Mouse (Mus musculus): Measurements from ENCODE around the gene Bahcc1.

The Bahcc1 gene

DNA sequence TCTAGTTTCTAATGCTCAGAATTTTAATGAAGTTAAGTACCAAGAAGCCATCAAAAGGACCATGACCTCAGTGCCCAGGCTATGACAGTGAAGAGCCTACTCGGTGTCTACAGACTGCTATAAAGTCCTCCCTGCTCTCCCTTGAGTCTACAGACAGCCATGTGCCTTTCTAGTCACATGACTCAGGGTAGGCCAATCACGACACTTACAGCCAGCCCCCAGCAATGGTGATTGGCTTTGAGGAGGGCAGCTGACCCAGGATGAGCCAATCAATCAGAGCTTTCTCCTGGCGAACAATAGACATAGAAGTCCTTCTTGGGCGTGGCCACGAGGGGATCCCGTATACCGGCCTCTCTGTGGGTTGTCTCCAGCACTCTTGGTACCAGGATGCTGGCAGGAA is 65.0 kb downstream of the Bahcc1 start:
- no peak for DNase-seq (ENCODE audit: low spot score)

DNA sequence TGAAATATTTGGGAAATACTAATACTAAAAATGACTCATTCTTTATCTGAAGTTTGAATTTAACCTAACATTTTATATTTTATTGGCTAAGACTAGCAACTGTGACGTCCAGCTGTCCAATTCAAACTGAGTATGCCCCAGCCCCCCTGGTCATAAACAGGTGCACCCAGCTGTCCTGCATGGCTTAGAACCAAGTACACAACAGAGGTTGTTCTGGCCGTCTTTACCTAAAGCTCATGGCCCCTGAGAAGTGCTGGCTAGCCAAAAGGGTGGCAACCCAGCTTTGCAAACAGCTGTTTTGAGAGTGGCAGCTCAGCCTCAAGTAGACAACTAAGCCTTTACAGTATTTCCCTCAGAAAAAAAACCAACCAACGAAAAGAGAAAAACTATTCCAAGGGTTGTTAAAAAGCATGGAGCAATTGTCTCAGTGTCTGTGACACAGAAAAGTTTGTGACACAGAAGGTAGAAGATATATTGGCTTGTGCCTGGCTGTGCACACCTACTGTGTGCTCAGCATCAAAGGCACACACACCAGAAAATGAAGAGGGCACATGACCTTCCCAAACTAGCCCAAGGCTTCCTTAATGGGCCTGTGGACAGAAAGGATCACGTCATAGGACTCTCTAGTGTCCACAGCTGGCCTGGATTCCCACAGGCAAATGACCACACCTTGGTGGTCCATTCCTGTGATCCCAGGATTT is 65.8 kb downstream of the Bahcc1 start:
- no peak for DNase-seq (ENCODE audit: low spot score)

DNA sequence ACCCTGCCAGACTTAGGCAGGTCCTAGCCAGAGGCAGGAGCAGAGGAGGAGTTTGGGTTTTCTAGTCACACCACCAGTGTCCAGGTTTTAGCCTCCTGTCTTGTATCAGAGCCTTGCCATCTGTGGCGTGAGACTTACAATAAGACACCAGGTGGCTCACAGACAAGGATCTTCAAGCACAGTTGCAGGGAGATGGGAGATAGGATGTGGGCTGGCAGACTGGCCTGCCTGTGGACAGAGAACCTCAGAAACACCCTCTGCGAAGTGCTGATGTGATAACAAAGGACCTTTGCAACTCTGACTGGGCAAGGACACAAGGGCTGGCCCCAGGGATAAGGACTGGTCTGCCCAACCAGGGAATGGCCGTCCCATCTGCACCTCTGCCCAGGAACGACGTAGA is 66.7 kb downstream of the Bahcc1 start:
- DNase-seq (ENCODE audit: low spot score): no peak

DNA sequence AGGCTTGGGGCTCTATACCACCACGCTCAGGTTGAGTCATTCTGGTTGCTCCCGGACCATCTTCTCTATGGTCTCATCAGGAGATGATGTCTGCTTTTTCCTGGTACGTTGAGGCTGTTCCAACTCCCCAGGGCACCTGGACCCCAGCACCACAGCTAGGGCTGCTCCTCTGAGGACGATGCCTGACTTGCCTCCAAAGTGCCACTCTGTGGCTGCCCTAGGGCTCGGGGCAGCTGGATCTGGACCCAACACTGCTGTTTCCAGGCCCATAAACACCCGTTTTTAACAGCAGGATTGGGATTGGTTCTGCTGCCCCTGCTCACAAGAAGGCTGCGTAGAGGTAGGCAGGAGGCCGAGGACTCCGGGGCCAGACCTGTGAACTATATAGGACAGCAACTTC is 70.4 kb downstream of the Bahcc1 start:
- DNase-seq (ENCODE audit: low spot score): no peak

DNA sequence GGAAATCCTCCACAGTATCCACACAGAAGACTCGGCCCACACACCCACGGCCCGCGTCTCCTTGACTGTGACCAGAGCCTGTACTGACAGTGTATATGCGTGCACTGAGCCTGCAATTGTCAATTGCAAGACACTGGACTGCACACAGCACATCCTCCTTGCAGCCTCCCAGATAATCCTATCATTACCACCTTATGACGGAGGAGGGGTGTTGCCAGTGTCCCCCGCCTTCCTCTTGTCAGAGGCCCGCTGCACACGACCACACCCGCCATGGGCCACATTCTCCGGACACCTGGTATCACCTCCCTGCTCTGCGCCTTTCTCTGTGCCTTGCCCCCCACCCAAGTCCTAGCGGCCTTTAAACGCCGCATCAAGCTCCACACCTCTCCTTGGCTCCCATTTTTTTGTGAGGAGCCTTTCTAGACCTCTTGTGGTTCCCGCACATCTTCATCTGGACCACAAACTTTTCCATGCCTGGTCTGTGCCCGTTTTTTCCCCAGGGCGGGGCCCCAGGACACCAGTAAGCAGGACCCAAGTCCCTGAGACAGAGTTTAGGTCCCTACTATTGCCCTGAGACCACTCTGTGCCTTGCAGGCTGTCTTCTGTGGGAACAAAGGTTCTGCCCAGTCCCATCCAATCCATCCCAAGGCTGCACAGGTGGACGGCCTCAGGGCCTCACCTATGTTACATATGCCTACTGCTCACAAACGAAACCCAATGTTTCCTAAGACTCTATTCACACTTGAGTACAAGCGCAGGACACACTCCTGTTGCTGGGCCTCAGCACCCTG is 71.0 kb downstream of the Bahcc1 start:
- DNase-seq (ENCODE audit: low spot score): no peak

DNA sequence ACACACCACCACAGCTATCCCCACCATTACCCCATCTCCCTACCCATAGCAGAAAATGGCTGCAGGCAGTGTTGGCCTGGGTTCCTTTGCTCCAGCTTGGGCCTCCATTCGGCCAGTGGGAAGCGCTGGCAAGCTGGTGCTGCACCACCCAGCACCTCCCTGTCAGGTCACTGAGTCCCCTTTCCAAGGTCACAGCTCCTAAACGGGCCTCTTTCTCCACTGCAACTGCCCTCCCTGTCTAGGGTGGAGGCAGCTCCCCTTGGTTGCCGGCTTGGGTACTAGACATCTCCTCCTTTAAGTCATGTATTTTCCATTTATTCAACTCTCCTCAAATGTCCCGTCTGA is 71.6 kb downstream of the Bahcc1 start:
- DNase-seq (ENCODE audit: low spot score): no peak

DNA sequence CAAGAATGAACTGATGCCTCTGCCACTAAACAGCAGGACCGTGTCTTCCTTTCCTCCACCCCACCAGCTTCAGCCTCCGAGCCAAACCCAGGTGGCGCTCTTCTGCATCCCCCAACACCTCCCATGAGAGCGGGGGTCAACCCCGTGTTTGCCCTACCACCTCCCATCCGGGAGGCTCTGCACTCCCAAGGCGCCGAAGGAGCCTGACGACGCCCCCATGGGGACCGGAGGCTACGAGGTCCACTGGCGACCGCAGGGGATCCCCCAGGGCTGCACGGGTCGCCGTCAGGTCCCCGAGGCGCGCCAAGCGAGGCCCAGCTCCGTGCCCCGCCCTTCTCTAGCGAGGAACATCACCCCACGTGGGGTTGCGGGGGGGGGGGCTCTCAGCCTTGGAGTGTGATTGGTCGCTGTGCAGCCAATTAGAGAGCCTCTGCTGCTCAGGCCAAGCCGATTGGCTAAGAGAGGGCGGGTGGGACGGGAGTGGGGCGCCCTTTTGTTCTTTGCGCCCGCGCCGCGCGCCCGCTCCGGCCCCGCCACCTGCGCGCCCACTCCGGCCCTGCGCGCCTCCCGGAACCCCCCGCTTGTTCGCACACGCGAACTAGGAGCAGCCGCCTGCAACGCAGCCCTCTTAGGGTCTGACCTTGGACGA is 72.3 kb downstream of the Bahcc1 start:
- peak; percentile 84 for DNase-seq (ENCODE audit: low spot score)

DNA sequence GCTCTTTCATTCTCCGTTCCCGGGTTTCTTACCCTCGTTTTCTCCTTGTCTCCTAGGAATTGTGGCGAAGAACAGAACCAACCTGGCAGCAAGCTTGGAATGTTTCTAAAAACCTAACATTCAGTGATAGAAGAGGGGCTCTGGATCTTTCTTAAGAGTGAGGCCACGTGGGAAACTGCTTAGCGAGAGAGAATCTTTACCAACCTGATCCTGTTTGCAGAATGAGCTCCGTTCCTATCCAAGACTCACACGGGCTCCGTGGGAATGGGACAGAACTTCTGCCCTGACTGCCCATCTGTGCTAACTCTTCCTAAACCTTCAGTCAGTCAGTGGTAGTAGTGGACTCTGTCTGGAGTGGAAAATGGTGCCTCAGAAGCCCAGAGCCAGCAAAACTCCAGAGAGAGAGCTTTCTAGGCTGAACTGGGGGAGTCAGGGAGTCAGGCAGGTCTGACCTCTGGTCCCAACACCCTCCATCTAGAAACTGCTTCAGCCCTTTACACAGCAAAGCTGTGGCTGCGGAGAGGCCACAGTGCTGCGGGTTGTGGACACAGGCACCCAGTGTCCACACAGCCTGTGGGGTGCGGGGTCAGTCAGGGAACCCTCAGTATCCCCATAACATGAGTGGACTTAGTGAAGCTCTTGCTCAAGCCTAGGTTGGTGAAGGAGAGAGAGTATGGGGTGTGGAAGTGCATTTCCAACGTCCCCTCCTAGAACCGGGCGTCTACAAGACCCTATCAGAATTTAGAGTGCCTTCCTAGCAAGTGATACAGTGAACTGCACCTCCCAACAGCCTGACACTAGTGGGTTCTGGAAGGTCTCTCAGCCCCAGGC is 73.0 kb downstream of the Bahcc1 start:
- DNase-seq (ENCODE audit: low spot score): no peak

DNA sequence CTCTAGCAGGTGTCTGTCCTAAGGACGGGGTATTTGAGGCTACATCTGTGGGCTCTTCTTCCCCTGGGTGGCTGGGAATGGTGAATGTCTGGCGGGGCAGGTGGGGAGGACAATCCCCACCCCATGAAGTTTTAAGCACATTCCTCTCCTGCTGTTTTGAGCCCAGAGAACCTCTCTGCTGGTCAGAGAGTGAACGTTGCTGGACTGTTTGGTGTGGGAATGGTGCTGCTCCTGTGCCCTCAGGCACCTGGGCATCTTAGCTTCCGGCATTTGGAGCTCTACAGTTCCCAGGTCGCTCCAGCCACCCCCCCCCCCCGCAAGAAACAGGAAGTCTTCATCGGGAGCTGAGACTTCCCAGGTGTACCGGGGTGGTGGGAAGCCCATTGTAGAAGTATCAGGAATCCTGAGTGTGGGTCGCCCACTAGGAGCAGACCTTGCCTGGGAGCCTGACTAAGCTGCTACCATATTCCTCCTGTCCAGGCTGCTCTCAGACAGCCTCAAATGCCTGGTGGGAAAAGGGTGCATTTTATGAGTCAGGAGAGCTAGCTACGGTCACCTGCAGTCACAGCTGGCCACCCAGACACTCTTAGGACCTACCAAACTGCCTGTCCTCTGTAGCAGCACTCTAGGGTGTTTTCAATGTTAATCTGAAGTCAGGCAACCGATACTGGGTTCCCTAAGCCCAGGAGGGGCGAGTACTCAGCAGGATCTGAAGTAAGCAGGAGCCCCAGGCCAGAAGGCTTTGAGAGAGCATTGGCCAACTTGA is 73.8 kb downstream of the Bahcc1 start:
- DNase-seq (ENCODE audit: low spot score): no peak

DNA sequence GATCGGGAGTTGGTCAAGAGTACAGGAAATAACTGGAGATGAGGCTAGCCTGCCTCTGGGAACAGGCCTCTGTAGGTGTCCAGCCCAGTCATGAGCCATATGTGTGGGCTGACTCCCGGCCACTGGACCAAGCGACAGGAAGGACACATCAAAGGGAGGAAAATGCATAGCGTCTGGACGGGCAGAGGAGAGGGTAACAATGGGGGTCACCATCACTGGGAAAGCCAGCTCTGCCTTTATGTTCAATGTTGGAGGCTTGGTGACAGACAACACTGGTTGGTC is 74.3 kb downstream of the Bahcc1 start:
- DNase-seq (ENCODE audit: low spot score): no peak

DNA sequence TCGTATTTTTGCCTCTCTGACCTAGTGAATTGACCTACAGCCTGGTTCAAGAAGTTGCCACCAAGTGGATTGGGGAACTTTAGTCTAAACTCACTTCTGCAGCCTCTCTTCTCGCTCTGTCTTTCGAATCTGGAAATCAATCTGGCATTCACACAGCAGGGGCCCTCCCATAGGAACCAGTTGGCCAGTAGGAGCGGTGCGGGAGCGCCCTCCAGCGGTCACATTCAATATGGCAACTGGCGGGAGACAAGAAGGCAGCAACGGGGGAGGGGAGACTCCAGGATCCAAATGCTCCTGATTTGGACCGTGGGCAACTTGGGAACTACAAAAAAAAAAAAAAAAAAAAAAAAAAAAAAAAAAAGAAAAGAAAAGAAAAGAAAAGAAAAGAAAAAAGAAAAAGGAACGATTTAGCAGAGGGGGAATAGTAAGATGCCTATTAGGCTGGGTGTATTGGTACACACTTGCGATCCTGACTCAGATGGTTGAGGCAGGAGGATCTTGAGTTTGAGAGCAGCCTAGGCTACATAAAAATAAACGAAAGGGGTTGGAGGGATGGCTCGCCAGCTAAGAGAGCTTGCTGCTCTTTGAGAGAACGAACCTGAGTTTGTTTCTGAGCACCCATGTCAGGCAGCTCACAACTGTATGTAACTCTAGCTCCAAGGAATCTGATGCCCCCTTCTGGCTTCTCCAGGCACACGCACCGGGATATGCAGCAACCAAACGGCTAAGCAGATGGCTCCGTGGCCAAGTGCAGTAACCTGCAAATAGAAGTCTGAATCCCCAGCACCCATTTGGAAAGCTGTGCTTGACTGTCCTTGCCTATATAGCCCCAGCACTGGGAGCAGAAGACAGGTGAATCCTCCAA is 75.1 kb downstream of the Bahcc1 start:
- peak; percentile 95 for DNase-seq (ENCODE audit: low spot score)

DNA sequence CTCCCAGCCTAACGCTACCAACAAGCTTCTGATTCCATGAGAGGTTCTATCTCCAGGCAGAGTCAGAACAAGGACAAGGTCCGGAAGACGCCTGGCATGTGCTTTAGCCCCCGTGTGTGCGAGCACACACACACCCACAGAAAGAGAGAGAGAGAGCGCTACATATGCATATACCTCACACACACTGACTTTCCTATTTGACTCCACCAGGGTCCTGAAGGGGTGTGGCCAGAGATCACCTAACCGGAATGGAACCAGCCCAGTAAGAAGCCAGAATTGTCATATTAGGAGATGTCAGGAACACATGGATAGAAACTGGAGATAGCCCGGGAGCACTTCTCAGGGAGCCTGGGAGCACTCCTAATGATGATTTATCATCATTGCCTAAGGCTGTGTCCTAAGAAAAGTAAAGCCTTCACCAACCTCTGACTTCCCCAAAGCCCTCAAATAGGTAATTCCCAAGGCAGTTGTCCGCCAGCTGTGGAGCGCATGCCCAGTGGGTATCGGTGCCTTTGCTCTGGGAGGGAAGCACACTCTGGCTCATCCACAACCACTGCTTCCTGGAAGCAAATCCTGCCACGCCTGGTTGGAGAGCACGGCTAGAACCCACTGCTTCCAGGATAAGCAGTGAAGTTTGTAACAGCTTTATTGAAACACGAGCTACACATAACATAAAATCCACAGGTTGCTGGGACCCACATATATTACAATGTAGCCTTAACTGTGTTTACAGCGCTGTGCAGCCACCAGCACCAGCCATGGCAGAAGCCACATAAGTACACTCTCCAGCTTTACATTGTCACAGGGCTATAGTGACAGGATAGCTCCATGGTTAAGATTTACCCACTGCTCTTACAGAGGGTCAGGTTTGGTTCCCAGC is 75.9 kb downstream of the Bahcc1 start:
- DNase-seq (ENCODE audit: low spot score): no peak

DNA sequence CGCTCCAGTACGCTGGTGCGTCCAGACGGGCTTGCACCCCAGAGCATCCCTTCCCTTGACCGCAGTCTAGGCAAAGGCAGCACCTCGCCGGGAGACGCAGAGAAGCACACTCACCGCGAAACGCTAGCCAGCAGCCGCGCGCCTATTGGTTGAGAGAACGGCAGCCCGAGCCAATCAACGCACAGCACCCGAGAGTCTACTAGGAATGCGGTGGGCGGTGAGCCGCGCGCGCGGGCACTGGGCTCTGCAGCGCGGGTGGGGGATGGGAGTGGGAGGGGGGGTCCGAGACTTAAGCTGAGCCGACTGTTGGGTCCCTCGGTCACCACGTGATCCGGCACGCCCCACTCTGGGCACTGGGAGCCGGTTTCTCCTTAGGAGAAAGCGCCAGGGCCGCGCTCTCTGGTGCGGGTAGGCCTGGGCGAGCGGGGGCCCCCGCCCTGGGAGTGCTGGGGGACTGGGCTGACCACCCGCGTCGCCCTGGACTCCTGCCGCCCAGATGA is 78.1 kb downstream of the Bahcc1 start:
- DNase-seq (ENCODE audit: low spot score): peak; percentile 91

DNA sequence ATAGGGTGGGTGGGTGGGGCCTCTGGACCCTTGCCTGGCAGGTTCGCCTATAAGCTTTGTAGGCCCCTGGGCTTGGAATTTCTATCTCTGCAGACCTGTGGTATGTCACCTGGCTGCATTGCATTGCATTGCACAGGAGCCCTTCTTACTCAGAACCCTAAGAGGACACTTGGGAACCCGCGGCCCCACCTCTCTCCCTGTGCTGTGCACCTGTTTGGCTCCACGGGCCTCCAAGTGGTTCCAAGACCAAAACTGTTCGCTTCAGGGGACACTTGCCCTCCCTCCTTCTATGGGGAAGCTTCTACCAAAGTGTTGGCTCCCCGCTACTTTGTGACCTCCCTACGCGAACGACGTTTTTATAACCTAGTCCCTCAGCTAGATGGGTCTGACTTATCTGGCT is 78.8 kb downstream of the Bahcc1 start:
- DNase-seq (ENCODE audit: low spot score): peak; percentile 9

DNA sequence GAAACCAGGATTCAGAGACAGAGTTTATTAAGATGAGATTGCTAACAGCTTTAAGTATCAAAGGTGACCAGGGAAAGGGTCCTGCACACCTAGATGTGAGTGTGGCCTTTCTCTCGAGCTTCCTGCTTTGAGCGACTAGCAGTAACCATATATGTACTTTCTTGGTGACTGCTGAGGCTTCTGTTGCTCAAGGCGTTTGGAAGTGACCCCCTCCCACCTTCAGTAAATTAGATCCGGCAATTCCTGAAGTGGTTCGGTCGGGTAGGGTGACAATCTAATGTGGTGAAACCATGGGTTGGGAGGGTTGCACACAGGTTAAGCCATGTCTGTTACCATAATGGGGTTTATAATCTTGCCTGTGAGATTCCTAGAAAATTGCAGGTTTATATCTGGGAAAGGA is 79.3 kb downstream of the Bahcc1 start:
- DNase-seq (ENCODE audit: low spot score): no peak

DNA sequence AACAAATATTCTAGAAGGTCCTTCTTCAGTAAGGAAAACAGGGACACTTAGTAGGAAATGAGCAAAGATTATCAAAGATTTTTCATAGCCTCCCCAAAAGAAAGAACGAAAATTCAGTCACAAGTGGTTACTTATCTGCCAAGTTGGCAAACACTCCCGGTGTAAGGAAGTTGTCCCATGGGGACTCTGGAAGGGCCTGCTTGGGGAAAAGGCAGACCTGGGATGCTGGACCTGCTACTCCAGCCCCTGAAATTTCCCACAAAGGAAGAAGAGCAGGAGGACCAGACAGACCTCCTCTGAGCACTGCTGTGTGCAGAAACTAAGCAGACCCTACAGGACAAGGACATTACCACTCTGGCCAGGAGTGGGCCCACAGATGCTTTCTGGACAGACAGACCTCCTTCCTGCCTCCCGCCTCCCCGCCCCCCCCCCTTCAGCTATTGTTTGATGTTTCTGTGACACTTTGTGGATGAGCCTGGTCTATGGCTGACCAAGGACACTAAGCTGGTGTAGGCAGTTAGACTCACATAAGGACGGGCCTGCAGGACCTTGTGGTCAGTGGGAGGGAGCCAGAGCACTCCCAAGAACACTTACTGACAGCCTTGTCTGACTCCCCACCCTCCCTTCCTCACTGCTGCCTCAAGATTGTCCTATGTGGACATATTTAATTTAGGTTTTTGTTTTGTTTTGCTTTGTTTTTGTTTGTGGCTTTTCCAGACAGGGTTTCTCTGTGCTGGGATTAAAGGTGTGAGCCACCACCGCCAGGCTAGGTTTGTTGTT is 81.3 kb downstream of the Bahcc1 start:
- peak; percentile 2 for DNase-seq (ENCODE audit: low spot score)

DNA sequence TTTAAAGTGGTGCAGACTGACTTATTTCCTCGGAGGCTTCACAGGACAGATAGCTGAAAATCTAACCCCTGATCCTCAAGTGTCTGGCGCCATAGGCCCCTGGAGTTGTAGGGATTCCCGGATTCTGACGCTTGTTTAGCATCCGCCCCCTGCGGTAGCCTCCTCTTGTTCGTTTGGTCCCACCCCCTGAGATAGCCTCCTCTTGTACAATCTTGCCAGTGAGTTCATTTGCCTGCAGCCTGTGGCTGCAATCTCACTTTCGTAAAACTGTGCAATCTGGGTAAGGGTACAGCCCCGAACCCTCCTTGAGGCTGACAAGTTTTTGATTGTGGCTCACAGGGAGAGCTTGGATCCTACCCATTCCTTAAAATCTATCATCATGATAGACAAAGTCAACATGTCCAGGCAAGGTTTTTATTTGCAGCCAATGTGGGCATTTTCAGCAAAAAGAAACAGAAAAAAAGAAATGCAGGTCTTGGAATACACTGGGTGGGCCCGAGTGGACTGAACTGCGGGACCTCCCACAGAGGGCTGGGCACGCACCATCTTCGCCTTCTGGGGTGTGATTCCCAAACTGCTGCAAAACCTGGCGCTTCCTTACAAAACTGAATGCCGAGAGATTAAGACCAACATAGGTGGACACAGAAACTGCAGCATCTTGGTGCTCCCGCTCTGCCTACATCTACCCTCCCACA is 82.1 kb downstream of the Bahcc1 start:
- DNase-seq (ENCODE audit: low spot score): no peak

DNA sequence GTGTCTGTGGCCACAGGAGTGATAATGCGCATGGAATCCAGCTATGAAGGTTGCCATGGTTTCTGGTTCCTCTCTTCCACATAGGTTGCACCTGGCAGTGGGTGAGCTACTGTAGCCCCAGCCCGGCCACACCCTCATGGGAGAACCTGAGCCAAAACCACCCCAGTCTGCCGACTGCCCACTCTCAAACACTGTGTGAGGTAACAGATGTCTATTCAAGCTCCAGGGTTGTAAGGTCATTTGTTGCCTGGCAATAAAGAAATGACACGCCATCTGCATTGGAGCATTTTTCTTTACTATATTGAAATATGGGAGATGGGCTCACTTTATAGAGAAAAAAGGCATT is 82.6 kb downstream of the Bahcc1 start:
- peak; percentile 14 for DNase-seq (ENCODE audit: low spot score)
